Mouse (Mus musculus) layer of hippocampus, postnatal 36 days (tissue): ENCODE data around the gene Tbx15. TPM values are rescaled to one million over a fixed set of nuclear protein-coding genes. Genes with fewer than 3 reads are reported as not detected.

Source experiments
- DNase-seq, 2 experiments: peaks; one replicate each; pipeline ENCODE4 v3.0.0; 2022
- total RNA-seq, 2 experiments: library from RNA; stranded (reverse); gene quantifications; 2 replicates each; pipeline ENCODE4 v1.2.3; 2021

Tbx15 gene
- total RNA-seq, 2 experiments from 2014 or later, result 0.45 to 0.94 TPM

DNA sequence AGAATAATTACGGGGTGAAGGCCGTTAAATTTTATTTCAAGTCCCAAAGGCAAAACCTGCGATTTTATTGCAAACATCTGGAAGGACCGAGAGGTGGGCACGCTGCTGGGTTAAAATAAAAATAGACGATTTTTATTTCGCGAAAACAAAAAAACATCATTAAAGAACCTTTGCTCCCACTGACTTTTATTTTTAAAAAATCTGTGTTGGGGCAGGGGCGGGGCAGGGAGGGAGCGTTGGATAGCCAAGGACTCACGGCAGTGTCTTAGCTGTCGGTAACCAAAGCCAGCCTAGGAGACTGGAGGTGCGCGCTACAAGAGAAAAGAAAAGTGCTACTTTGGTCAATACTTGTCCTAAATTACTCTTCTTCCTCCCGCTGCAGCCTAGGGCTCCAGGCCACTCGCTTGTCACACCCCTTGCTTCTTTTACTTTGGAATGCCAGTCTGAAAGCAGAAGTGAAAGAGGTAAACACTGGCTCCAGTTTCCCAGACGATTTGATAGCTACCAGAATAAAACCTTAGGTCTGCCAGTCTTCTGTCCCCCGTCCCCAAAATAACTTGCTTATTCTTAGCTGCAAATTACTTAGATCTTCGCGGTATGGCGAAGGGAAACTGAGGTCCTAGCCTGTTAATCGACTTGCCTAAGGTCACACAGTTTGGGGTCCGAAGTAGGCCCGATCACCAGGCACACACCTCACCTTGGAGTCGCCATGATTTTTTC, 8.8 kb downstream of the Tbx15 start:
- DNase-seq, result no peak

- DNase-seq, result no peak
Observed at GRCm38 (mm10) chr3:99249551-99249870, 9.3 kb downstream of the Tbx15 start.

- no peak for DNase-seq
Observed at GRCm38 (mm10) chr3:99249906-99250305, 9.7 kb downstream of the Tbx15 start.

DNA sequence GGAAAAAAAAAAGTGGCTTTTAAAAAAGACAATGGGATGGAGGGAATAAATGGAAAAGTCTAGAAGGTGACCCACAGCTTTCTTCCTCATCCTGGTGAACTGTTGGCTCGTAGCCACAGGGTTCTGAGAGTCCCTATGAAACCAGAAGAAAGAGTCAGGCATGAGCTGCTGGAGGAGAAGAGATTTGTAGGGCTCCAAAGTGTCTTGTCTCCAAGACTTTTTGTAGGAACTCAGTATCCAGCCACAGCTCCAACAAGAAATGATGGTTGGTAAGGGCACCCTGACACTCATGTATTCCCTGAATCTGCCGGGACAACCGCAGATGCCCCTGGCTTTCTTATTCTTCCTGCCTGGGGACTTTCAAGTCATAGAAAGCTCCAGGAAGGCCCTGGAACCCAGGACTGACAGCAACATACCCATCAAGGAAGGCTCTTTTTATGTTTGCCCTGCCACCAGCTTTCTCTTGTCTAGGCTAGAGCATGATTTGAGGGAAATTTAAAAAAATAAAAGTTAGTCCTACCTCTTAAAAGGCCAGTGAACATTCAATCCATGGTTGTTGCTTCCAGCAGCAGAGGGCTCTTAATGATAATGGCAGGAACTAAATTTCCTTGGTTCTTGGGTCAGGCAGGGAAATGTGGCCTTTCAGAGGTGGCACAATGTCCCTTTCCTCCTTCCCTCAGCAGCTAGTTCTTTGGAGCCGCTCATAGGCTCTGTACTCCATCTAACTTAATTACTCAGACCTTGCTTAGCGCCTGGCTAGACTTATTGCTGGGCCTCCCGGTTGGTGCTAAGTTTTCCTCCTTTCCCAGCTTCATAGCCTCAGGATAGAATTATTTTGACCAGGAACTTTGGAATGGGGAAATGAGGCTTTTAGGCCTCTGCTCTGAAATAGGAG, 11.3 kb downstream of the Tbx15 start:
- no peak for DNase-seq

DNA sequence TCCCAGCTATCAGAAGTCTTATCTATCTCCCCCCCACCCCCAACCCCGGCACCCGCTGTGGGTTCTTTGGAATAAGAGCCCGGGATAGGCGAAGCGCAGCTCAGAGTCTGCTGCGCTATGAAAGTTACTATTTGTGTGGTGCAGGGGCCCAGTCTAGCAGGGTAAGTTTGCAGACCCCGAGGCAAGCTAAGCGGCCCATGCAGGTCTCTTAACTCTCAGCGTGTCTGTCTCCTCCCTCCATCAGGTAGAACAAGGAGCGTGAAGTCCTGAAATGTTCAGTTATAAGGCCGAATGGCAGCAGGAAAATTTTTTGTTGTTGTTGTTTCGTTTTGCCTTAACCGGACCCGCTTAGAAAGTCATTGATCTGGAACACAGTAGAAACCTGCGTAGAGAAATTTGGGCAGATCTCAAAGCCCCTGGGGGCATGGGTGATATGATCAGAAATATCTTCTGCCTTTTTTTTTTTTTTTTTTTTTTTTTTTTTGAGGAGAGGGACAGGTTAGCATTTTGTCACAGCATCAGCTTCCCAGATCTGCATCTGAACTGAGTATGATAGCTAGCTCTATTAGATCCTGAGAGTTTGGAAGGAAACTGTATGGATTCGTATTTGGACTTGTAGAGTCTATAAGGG, 12.4 kb downstream of the Tbx15 start:
- no peak for DNase-seq

GRCm38 (mm10) chr3:99253092-99253488, 12.9 kb downstream of the Tbx15 start:
- DNase-seq, result no peak

DNA sequence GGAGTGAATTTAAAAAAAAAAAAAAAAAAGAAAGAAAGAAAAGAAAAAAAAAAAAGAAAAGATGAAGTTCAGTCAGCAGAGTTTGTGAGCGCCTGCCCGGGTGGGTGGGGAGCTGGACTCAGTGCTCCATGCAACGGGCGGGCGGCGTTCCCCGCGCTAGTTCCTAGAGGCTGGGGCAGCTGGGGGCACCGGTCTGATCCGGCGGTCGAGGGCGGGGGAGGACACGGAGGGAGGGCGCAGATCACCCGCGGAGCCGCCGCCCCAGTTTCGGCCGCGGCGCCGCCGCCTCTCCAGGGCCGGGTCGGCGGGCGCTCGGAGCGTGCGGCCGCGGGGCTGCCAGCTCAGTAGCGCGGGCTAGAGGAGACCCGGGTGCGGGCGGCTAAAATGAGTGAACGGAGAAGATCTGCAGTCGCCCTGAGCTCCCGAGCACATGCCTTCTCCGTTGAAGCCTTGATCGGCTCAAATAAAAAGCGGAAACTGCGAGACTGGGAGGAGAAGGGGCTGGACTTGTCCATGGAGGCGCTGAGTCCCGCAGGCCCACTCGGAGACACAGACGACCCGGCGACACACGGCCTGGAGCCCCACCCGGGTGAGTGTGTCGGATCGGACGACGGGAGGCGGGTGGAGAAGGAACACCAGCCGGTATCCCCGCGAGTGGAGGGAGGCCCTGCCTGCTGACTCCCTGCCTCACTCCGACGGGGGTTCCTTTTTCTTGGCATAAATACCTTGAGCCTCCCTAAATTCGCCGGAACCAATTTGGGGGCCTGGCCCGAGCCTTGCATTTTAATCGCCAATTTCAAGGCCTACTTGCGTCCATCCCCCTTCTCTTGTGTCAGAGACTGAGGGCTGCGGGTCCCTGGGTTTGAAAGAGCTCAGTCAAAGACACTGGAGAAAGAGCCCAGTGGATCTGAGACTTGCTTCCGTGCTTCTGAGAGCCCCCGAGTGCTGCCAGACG, 13.6 kb downstream of the Tbx15 start:
- DNase-seq, result peak in 1 of 2 experiments; percentile 29

- no peak for DNase-seq
Observed at GRCm38 (mm10) chr3:99254559-99255151, 14.5 kb downstream of the Tbx15 start.

- no peak for DNase-seq
Observed at GRCm38 (mm10) chr3:99255411-99256365, 15.5 kb downstream of the Tbx15 start.

DNA sequence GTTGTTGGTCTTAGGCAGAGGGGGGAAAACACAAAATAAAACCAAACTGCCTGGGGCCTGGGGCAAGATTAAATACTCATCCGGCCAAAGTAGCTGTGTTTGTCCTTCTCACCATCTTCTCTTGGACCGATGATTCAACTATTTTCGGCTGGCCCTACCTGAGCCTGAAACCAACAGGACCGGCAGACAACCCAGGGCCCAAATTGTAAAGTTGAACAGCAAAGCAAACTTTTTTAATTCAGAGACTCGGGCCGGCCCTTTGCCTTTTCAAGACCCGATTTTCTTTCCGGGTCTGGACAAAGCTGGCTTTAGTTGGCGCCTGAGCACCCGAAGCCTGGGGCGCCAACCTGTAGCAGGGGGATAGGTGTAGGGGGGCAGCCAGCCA, 16.2 kb downstream of the Tbx15 start:
- no peak for DNase-seq

GRCm38 (mm10) chr3:99256766-99257165, 16.6 kb downstream of the Tbx15 start:
- DNase-seq, result no peak

DNA sequence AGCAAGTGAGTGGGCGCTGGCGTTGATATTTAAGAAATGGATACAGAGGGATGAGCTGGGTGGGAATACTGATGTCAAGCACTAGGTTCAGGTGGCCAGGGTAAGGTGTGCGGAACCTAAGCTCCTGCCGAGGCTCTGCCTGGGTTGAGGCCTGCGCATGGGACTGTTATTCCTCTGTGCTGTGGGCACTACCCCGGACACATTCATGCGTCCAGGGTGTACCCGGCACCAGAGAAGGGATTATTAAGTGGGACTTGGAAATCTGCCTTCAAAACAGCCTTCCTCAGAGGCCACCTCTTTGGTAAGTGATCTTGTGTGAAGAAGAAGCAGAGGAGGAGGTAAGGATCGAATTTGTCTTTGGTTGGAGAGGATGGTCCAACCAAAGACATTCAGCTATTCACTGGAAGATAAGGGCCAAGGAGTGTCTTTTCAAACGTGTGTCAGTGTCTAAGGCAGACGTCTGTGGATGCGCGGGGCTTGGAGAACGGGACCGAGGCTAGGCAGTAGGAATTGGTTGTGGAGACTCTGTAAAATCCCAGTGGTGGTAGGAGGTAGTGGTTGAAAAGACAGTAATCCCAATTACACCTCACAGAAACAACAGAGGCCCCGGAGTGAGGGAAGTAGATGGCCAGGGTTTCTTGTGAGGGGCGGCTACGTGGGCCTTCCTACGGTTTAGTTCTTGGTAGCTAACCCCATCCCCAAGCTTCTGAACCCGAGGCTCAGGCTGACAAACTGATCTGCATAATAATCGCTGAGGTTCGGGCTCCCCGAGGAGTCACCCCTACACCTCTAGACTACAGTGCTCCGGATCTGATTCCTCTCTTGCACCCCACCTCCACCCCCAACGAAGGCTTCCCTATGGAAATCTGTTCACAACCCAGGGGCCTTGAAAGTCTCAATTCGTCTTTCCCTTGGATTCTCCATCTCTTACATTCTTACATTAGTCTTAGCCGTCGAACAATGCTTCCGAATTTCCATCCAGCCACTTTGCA, 17.7 kb downstream of the Tbx15 start:
- DNase-seq, result no peak

DNA sequence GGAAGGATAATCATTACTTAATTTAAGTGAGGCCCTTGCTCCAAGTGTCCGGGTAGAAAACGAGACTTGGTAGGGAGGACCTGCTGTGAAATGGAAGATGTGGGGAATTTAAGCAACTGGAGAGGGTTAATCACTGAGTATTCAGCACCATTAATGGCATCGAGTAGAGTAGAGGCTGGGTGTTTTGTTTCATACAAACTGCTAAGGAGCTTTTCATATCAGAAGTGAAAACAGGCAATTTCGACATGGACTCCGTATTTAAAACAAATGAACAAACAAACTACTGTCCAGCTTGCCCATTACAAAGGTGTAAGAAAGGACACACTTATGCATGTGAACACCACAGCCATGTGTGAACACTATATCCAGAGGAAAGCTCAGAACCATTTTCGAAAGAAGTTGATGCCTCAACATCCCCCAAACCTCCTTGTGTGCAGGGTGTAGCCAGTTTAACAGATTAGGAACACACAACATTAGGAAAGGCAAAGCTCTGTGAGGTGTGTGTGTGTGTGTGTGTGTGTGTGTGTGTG, 19.6 kb downstream of the Tbx15 start:
- no peak for DNase-seq

- DNase-seq, result no peak
Observed at GRCm38 (mm10) chr3:99260395-99260794, 20.2 kb downstream of the Tbx15 start.

- no peak for DNase-seq
Observed at GRCm38 (mm10) chr3:99261371-99261791, 21.2 kb downstream of the Tbx15 start.

DNA sequence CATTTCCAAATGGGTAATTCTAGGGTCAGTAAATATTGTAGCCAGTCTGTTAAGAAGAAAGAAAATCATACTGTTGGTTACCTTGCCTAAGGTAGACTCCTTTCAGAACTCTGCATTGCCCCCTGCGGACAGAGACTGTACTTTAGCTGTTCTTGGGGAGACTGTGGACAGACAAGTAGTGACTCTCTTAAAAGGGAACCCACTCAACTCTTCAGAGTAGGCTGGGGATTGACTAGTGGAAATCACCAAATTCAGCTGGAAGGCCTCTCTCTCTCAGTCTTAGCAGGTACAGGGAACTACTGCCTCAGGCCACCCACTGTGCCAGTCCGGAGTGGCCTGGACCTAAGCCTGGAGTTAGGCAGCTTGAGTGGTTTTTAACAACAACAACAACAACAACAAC, 21.8 kb downstream of the Tbx15 start:
- DNase-seq, result no peak

DNA sequence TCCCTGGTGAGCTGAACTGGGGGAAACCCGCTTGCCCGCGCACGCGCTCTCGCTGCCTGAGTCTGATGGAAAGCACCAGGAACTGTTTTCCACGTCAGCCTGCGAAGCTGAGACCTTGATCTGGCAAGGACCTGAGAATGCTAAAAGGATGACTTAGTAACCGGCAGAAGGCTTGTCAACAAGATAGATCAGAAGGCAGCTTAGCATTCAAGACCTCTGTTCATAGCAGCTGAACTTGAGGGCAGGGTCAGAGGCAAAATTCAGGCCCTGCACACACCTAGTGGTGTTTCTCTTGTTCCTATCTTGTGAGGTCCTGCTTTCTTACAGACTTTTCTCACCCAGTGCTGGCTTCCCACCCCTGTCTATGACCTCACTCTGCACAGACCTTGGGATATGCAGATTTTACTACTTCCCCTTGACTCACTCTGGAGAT, 23.3 kb downstream of the Tbx15 start:
- DNase-seq, result no peak

DNA sequence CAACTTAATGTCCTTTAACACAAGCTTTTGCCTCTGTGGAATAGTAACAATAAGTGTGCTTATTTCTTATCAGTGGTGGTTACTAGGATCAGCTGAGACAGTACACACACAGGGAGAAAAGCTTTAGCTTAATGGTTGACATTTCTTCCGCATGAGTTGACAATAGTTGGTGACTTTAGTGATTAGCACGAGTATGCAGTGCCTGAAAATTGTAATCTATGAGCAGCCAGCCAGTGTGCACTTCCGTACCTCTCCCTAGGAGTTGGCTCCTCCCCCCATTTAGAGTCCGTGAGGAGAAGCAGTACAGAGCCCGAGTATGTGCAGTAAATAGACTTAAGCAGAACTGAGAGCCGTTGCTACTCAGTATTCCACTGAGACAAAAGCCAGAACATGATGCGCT, 24.5 kb downstream of the Tbx15 start:
- DNase-seq, result no peak

DNA sequence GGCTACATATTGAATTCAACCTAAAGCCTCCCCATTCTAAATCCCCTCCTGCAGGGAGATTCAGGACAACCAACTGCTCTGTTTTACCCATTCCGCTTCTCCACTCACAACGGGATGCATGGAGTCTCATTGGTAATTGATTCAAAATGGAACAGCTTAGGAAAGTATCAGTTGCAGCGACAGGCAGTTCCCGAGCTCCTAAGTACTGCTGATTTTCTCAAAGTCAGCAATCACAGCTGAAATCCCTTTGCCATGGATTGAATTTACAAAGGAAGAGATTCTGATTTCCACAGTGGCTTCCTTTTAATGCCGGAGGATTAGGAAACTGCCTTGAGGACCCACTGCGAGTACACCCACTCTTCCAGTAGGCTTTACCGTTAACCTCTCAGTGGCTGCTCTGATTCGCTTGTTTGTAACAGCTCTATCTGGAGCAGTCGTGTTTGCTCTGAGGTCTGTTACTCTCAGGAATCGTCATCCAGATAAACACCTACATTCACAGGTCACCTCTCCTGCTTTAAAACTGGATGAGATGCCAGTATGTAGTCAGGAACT, 26.6 kb downstream of the Tbx15 start:
- DNase-seq, result no peak
